Mouse (Mus musculus) liver, postnatal 0 days (tissue): ENCODE results near the gene Lrrc38.

Source experiments
- CTCF ChIP-seq: sonication (generic); IDR thresholded peaks from 2 replicates; pipeline ENCODE4 v1.5.1; 2016; ENCODE audit warnings: antibody characterized with exemption, low read depth
- EP300 ChIP-seq: IDR thresholded peaks from 2 replicates; pipeline ENCODE4 v1.6.1; 2016; ENCODE audit warnings: antibody characterized with exemption, low read depth, mild to moderate bottlenecking

DNA sequence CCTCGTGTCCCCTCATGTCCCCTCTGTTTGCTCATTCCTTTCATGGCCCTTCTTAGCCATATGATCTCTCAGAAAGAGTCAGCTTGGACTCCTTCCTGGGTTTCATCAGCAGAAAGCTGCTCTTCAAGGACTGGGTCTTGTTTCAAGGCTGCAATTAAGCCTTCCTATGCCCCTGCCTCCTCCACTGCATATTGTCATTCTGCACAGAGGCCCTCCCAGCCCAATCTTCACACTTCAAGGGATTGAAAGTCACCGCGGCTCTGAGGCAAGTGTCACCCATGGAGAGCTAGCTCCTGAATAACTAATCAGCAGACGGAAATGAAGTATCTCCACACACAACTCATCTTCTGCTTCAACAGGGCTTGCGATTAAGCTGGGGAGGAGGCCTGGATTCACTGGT, 15.4 kb upstream of the Lrrc38 start:
- TF ChIP-seq CTCF (no peak), EP300 (no peak)
